ENCODE assay signal across 11 mouse cellular contexts in genomic region chr11:83461462-83462027, GRCm38 (mm10). TPM values are rescaled to one million over a fixed set of nuclear protein-coding genes. Genes with fewer than 3 reads are reported as not detected.
DNase-seq lines count a peak whose midpoint lies in the region; ATAC-seq and TF ChIP-seq lines count a peak whose summit lies in the region.
"Had no signal": no experiment of that assay in that cellular context is flagged by ENCODE, and none has a peak within 500 bp of the region (broad histone marks: within the 10 kb centered on the region; RNA-seq: fewer than 3 reads in every experiment).

No protein-coding gene starts in this region.

- no peak overlapping the region for H3K9ac ChIP-seq in liver, postnatal 0 days (replicated peaks)
- H3K9ac ChIP-seq in heart, postnatal 0 days (replicated peaks; ENCODE audit: low read depth, low read length): no peak overlapping the region
- peak overlapping the region; percentile 17; the same call in 1 of the 2 replicates for H3K9ac ChIP-seq in neural tube, embryonic 13.5 days

- peak overlapping the region; percentile 80 for H3K4me3 ChIP-seq in gastrocnemius, adult 2 months
- H3K4me3 ChIP-seq in liver, postnatal 0 days (ENCODE audit: low read depth, low read length): no peak overlapping the region
- peak overlapping the region; percentile 83 for H3K4me3 ChIP-seq in heart, postnatal 0 days (ENCODE audit: low read depth, low read length)
- peak overlapping the region; percentile 57; the same call in 1 of the 2 replicates for H3K4me3 ChIP-seq in neural tube, embryonic 13.5 days

- peaks cover 32% of the 10 kb centered on the region for H3K27me3 ChIP-seq in liver, postnatal 0 days (ENCODE audit: insufficient read depth, low read length)
- peaks cover 31% of the 10 kb centered on the region for H3K27me3 ChIP-seq in heart, postnatal 0 days (ENCODE audit: control insufficient read depth, insufficient read depth, low read length)
- peaks cover 54% of the 10 kb centered on the region for H3K27me3 ChIP-seq in neural tube, embryonic 13.5 days

- H3K27ac ChIP-seq in gastrocnemius, adult 2 months: peak overlapping the region; percentile 88; the same call in 1 of the 2 replicates
- no peak overlapping the region for H3K27ac ChIP-seq in liver, postnatal 0 days (ENCODE audit: low read depth)
- no peak overlapping the region for H3K27ac ChIP-seq in heart, postnatal 0 days (ENCODE audit: low read depth)
- H3K27ac ChIP-seq in neural tube, embryonic 13.5 days (replicated peaks): no peak overlapping the region

- TF ChIP-seq EP300 in liver, postnatal 0 days (IDR thresholded peaks at IDR 0.05; ENCODE audit: low read depth): no peak
- TF ChIP-seq EP300 in heart, postnatal 0 days (IDR thresholded peaks at IDR 0.05; ENCODE audit: low read depth): no peak

- 61% methylated on average over 10 of the region's 10 CpGs for WGBS in liver, postnatal 0 days (ENCODE audit: insufficient replicate concordance)
- 77% methylated on average over 10 of the region's 10 CpGs for WGBS in heart, postnatal 0 days
- 77% methylated on average over 10 of the region's 10 CpGs for WGBS in neural tube, embryonic 13.5 days

- no peak for DNase-seq in gastrocnemius, adult 2 months
- DNase-seq in gastrocnemius, postnatal 25 days: no peak
- DNase-seq in liver, postnatal 0 days: no peak
- DNase-seq in liver: no peak
- DNase-seq in heart, postnatal 0 days (ENCODE audit: low spot score): no peak
- DNase-seq in frontal cortex, adult 2 months (ENCODE audit: extremely low spot score in 1 of 2, low spot score in 1 of 2): no peak
- no peak for DNase-seq in retina, embryonic 14.5 days (ENCODE audit: low spot score)

- intact Hi-C loops in gastrocnemius, adult 2 months (cut with DNase I): no loop called here

- H3K36me3 ChIP-seq in liver, postnatal 0 days (replicated peaks; ENCODE audit: insufficient read depth, low read length): no peaks in the 10 kb centered on the region
- H3K36me3 ChIP-seq in heart, postnatal 0 days (replicated peaks; ENCODE audit: control insufficient read depth, insufficient read depth, low read length): no peaks in the 10 kb centered on the region
- H3K36me3 ChIP-seq in neural tube, embryonic 13.5 days: no peaks in the 10 kb centered on the region

- no peaks in the 10 kb centered on the region for H3K9me3 ChIP-seq in liver, postnatal 0 days (ENCODE audit: low read length)
- no peaks in the 10 kb centered on the region for H3K9me3 ChIP-seq in heart, postnatal 0 days (replicated peaks; ENCODE audit: control insufficient read depth, low read length)
- H3K9me3 ChIP-seq in neural tube, embryonic 13.5 days: no peaks in the 10 kb centered on the region

- H3K4me2 ChIP-seq in liver, postnatal 0 days (ENCODE audit: low read depth, low read length): peak overlapping the region; percentile 96; the same call in 1 of the 2 replicates
- peak overlapping the region; percentile 95 for H3K4me2 ChIP-seq in heart, postnatal 0 days (ENCODE audit: low read depth, low read length)
- H3K4me2 ChIP-seq in neural tube, embryonic 13.5 days: peak overlapping the region; percentile 97

- no peak for TF ChIP-seq CTCF in gastrocnemius, adult 2 months (IDR thresholded peaks at IDR 0.05)
- no peak for TF ChIP-seq CTCF in liver, postnatal 0 days (IDR thresholded peaks at IDR 0.05; ENCODE audit: low read depth)
- TF ChIP-seq CTCF in heart, postnatal 0 days (IDR thresholded peaks at IDR 0.05; ENCODE audit: low read depth): no peak

- H3K4me1 ChIP-seq in liver, postnatal 0 days (ENCODE audit: insufficient read depth): peaks cover 4% of the 10 kb centered on the region; the same call in 1 of the 2 replicates
- H3K4me1 ChIP-seq in heart, postnatal 0 days (ENCODE audit: control insufficient read depth, insufficient read depth): peaks cover 17% of the 10 kb centered on the region
- H3K4me1 ChIP-seq in neural tube, embryonic 13.5 days (replicated peaks): peaks cover 33% of the 10 kb centered on the region

- no peak for ATAC-seq in liver, postnatal 0 days
- no peak for ATAC-seq in heart, postnatal 0 days (ENCODE audit: insufficient read depth, low read depth)
- ATAC-seq in neural tube, embryonic 13.5 days (ENCODE audit: low read depth): no peak
- ATAC-seq: forebrain, embryonic 14.5 days; inflammation-experienced regulatory T-cells, adult 6 months had no signal

RNA-seq across cellular contexts. Expression of gene Mmp28, which starts 1.3 kb away (rescaled TPM):
- 1 to 10 TPM; 1.9 to 3.2 TPM for total RNA-seq in gastrocnemius, adult 2 months (2021)
- total RNA-seq in gastrocnemius, postnatal 25 days (2021): 1 to 10 TPM; 2.5 to 4.5 TPM
- polyA plus RNA-seq in liver, postnatal 0 days (2015; fragmentation: Nextera tagmentation; extraction: Ambion mirVana): 0.20 and 0.43 TPM in 2 replicates
- total RNA-seq in heart, postnatal 0 days (2014; rRNA removed; ENCODE audit: low replicate concordance): 7.8 and 24.7 TPM in 2 replicates
- polyA plus RNA-seq in heart, postnatal 0 days (2015; fragmentation: Nextera tagmentation; extraction: Ambion mirVana): 3.7 and 4.3 TPM in 2 replicates
- polyA plus RNA-seq in neural tube, embryonic 13.5 days (2015; fragmentation: Nextera tagmentation; extraction: Ambion mirVana): 3.5 and 4.6 TPM in 2 replicates
- 3.6 and 3.9 TPM in 2 replicates for polyA plus RNA-seq in frontal cortex, adult 2 months (2012; rRNA removed)
- polyA plus RNA-seq: inflammation-experienced regulatory T-cells, adult 6 months had no signal

RNA-seq across cellular contexts. Expression of gene Taf15, which starts 11.3 kb away (rescaled TPM):
- 10 to 100 TPM; 27.1 to 30.5 TPM for total RNA-seq in gastrocnemius, adult 2 months (2021)
- total RNA-seq in gastrocnemius, postnatal 25 days (2021): 10 to 100 TPM; 20.2 to 24.3 TPM
- polyA plus RNA-seq in liver, postnatal 0 days (2015; fragmentation: Nextera tagmentation; extraction: Ambion mirVana): 2.8 and 3.4 TPM in 2 replicates
- 1.6 and 6.0 TPM in 2 replicates for total RNA-seq in heart, postnatal 0 days (2014; rRNA removed; ENCODE audit: low replicate concordance)
- 4.2 and 4.7 TPM in 2 replicates for polyA plus RNA-seq in heart, postnatal 0 days (2015; fragmentation: Nextera tagmentation; extraction: Ambion mirVana)
- polyA plus RNA-seq in neural tube, embryonic 13.5 days (2015; fragmentation: Nextera tagmentation; extraction: Ambion mirVana): 10.8 and 11.8 TPM in 2 replicates
- polyA plus RNA-seq in frontal cortex, adult 2 months (2012; rRNA removed): 70.8 and 70.9 TPM in 2 replicates

RNA-seq across cellular contexts. Expression of gene 1700020L24Rik, which starts 24.1 kb away (rescaled TPM):
- not detected for total RNA-seq in gastrocnemius, adult 2 months (2021)
- total RNA-seq in gastrocnemius, postnatal 25 days (2021): not detected
- 2.6 and 3.1 TPM in 2 replicates for polyA plus RNA-seq in liver, postnatal 0 days (2015; fragmentation: Nextera tagmentation; extraction: Ambion mirVana)
- 4.2 TPM in 1 of 2 replicates, not detected in the other for total RNA-seq in heart, postnatal 0 days (2014; rRNA removed; ENCODE audit: low replicate concordance)
- 0.81 and 1.1 TPM in 2 replicates for polyA plus RNA-seq in heart, postnatal 0 days (2015; fragmentation: Nextera tagmentation; extraction: Ambion mirVana)
- 0.36 TPM in 1 of 2 replicates, not detected in the other for polyA plus RNA-seq in neural tube, embryonic 13.5 days (2015; fragmentation: Nextera tagmentation; extraction: Ambion mirVana)
- polyA plus RNA-seq in frontal cortex, adult 2 months (2012; rRNA removed): 0.60 and 0.80 TPM in 2 replicates

RNA-seq across cellular contexts. Expression of gene Gas2l2, which starts 32.3 kb away (rescaled TPM):
- not detected for total RNA-seq in gastrocnemius, adult 2 months (2021)
- total RNA-seq in gastrocnemius, postnatal 25 days (2021): not detected
- not detected in 2 replicates for polyA plus RNA-seq in liver, postnatal 0 days (2015; fragmentation: Nextera tagmentation; extraction: Ambion mirVana)
- total RNA-seq in heart, postnatal 0 days (2014; rRNA removed; ENCODE audit: low replicate concordance): not detected in 2 replicates
- 0.15 TPM in 1 of 2 replicates, not detected in the other for polyA plus RNA-seq in heart, postnatal 0 days (2015; fragmentation: Nextera tagmentation; extraction: Ambion mirVana)
- polyA plus RNA-seq in neural tube, embryonic 13.5 days (2015; fragmentation: Nextera tagmentation; extraction: Ambion mirVana): 0.07 and 0.29 TPM in 2 replicates
- polyA plus RNA-seq in frontal cortex, adult 2 months (2012; rRNA removed): 0.04 TPM in 1 of 2 replicates, not detected in the other
- total RNA-seq: left cerebral cortex, postnatal 36 days had no signal
- polyA plus RNA-seq: inflammation-experienced regulatory T-cells, adult 6 months had no signal

RNA-seq across cellular contexts. Expression of gene Rasl10b, which starts 52.6 kb away (rescaled TPM):
- total RNA-seq in gastrocnemius, adult 2 months (2021): under 1 TPM; 0.36 to 0.50 TPM
- under 1 TPM; 0.32 to 0.59 TPM for total RNA-seq in gastrocnemius, postnatal 25 days (2021)
- polyA plus RNA-seq in liver, postnatal 0 days (2015; fragmentation: Nextera tagmentation; extraction: Ambion mirVana): 0.05 TPM in 1 of 2 replicates, not detected in the other
- total RNA-seq in heart, postnatal 0 days (2014; rRNA removed; ENCODE audit: low replicate concordance): 31.1 and 45.3 TPM in 2 replicates
- 7.9 and 9.2 TPM in 2 replicates for polyA plus RNA-seq in heart, postnatal 0 days (2015; fragmentation: Nextera tagmentation; extraction: Ambion mirVana)
- 24.2 and 25.3 TPM in 2 replicates for polyA plus RNA-seq in neural tube, embryonic 13.5 days (2015; fragmentation: Nextera tagmentation; extraction: Ambion mirVana)
- polyA plus RNA-seq in frontal cortex, adult 2 months (2012; rRNA removed): 341 and 351 TPM in 2 replicates
- polyA plus RNA-seq: inflammation-experienced regulatory T-cells, adult 6 months had no signal
